Mouse (Mus musculus): Measurements from ENCODE around the gene Edem2.
A peak's percentile ranks its signal among the peaks of the same experiment; 100 is the strongest.

The Edem2 gene

DNA sequence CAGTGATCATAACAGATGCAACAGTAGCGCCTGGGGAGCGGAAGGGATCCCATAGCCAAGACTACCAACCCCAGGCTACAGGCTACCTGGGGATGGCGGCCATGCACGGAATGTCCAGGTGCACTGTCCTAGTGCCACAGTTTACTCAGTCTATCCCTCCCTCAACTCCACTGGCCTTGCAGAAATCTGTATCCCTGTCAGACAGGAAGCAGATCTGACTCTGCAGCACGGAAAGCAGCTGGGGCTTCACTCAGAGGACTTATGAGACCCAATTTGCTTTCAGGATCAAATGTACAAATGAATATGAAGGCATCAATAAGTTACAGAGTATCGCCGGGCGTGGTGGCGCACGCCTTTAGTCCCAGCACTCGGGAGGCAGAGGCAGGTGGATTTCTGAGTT lies 41.5 kb downstream of the Edem2 start:
- no peak for DNase-seq (ENCODE audit: low spot score)

DNA sequence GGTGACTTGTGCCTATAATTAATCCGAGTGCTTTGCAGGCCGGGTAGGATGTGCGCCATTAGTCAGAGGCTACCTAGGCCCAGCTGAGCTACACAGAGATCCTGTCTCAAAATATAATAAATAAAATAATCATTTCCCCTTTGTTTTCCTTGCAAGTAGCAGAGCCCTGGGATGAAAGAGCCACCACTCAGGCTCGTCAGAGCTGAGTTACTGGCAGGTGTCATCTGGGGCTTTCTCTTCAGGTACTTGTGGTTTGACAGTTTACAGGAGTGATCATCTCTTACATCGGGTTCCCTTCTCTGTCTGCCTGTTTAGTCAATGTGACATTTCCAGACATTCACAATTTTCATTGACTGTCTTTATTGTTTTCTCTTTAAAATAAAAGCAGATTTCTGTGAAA lies 42.7 kb downstream of the Edem2 start:
- no peak for DNase-seq (ENCODE audit: low spot score)

DNA sequence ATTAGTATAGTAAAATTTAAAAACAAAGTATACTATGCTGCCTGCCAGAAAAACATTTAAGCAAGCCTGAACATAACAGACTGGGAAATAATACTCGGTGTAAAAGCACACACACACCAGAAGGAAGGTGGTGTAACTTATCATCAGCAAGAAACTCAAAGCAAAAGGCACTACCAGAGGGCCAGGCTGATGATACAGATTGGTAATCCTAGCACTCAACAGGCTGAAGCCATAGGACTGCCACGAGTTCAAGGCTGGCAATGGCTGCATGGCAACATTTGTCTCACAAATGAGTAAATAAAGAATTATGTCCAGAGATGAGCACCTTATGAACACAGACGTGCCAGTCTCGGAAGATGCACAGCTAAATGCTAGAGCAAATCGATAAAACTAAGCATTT lies 45.5 kb downstream of the Edem2 start:
- DNase-seq (ENCODE audit: low spot score), result no peak

DNA sequence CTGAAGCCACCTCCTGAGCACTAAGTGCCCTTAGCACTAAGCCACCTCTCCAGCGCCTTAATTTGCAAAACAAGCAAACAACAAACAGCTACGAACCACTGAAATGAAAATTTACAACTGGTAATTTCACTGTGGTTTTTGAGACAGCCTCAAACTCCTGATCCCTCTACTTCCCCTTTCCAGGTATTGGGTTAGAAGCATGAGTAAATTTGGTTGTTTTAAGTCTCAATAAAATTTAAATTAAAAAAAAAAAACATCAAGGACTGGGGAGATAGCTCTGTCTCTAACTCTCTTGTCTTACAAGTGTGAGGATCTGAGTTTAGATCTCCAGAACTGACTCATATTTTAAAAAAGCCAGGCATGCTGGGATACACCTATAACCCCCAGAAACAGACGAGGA lies 46.1 kb downstream of the Edem2 start:
- no peak for DNase-seq (ENCODE audit: low spot score)

DNA sequence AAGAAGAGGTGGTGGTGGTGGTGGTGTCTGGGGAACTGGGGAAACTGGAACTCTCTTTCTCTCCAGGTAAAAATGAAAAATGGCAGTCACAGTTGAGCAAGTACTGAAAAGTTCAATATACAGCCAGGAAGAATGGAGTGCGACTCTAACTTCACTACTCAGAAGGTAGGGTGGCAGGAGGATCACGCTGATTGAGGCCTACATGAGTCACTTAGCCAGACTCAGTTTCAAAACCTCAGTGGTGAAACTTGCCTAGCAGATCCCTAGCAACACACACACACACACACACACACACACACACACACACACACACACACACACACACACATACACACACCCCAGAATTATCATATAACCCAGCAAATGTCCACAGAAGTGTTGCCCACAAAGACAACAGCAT lies 47.4 kb downstream of the Edem2 start:
- DNase-seq (ENCODE audit: low spot score), result no peak

DNA sequence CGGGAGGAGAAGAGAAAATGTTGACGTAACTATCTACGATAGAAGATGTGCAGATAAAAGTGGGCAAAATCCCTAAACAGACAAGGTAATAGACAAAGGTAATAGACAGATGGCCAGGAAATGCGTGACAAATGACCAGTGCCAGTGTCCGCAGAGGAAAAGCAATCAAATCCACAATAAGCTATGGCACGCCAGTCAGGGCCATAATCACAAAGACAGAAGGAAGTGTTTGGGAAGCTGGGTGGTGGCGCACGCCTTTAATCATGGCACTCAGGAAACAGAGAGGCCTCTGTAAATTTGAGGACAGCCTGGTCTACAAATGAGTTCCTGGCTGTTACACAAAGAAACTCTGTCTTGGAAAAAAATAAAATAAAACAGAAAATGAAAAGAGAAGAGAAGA lies 48.1 kb downstream of the Edem2 start:
- DNase-seq (ENCODE audit: low spot score), result no peak

DNA sequence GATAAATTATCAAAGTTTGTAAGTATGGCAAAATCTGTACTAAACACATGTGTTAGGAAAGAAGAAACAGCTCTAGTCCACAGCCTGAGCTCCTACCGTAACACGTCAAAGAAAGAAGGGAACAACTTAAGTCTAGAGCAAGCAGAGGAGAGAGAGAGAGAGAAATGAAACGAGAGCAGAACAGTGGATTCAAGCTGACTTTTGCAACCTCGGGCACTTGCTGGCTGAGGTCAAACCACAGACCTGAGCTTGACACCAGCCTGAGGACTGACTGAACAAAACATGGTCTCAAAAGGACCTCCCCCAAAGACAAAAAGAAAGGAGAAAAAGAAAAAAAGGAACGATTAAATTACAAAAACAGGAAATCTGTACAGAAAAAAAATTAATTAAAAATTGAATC lies 48.7 kb downstream of the Edem2 start:
- DNase-seq (ENCODE audit: low spot score), result no peak

DNA sequence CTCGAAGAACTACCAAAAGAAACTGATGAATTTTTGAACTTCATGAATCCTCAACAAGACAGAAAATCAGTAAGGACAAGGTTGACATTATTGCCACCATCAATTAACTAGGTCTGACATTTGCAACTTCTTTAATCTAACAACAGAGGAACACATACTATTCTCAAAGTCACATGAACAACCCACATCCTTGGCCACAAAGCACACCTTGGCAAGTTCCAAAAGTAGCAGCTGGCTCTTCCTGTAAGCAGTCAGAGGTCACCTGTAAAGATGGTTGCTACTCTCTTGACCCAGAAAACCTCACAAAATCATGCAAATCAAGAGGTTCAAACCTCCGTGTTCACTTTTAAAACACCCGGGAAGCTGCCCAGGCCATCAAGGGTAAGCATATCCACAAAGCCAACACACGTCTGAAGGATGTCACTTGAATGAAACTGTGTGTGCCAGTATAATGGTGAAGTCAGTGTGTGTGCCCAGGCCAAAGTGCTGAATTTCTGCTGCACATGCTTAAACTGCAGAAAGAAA lies 49.6 kb downstream of the Edem2 start:
- DNase-seq (ENCODE audit: low spot score), result no peak

DNA sequence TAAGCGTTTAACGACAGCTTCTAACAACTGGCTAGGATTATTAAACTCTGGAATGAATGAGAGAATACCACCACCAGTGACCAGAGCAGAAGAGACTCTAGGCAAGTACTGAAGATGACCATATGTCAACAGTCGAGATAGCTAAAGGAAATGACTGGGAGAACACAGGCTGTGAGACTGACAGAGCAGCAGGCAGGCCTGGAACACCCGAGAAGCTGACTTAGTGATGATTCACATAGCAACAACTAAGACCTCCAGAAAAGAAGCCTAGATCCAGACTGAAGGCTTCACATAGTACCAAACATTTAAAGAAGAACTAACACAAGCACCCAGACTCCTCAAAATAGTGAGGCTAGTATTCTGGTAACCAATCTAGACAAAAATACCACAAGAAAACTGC lies 54.2 kb downstream of the Edem2 start:
- DNase-seq (ENCODE audit: low spot score), result no peak

DNA sequence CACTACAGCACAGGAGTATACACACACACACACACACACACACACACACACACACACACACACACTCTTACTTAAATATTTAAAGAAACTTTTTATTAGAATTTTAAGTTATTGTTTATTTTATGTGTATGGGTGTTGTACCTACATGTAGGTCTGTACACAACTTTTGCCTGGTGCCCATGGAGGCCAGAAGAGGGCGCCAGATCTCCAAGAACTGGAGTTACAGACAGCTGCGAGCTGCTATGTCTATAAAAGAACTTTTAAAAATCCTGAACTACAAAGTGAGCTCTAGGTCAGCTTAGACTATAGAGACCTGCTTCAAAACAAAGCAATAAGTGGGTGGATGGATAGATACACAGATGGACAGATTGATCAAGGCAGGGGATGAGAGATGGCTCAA lies 55.7 kb downstream of the Edem2 start:
- DNase-seq (ENCODE audit: low spot score), result no peak

DNA sequence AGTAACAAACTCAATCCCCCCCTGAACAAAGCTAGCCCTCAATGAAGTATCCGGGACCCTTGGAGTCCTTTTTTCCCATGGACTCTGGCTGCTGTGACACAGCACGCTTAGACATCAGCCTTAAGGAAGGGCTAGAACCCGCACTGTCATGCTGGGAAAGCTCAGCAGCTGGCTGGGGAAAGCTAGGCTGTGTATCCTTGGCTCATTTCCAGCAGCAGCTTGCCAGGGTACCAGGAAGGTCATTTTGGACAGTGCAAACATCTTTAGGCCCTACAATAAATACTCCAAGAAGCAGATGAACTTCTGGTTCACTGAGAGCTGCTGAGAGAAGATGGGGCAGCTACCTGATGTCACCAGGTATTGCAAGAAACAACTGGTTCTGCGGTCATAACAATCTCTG lies 58.0 kb downstream of the Edem2 start:
- no peak for DNase-seq (ENCODE audit: low spot score)

DNA sequence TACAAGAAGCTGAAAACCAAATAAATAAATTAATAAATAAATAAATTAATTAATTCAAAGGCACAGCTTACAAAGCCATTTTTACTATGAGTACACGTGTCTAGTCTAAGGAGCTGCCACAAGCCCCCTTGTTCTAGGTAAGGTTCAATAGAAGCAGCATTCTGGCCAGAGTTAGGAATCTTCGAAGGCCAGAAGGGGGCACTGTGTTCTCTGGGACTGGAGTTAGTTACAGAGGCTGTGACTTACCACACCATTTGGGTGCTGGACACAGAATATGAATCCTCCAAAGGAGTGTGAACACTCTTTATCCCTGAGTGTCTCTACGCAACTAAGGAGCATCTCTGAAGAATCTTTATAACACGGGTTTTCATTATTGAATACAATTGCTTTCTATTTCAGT lies 60.8 kb downstream of the Edem2 start:
- DNase-seq (ENCODE audit: low spot score), result no peak

DNA sequence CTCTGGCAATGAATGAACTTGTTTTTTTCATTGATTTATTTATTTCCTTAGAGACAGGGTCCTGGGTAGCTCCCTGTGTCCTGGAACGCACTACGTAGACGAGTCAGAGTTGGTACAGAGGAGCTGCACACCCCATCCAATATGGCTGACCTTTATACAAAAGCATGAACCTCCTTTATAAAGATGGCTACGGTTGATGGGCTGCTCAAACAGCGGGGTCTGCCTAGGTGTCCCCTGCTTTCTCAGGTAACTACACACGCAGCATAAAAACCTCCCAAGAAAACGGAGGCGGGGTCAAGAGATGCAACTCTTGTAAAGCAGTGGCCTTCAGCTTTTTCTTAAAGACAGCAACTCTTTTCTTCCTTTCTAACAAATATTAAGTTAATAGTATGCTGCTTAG lies 61.4 kb downstream of the Edem2 start:
- DNase-seq (ENCODE audit: low spot score), result no peak

DNA sequence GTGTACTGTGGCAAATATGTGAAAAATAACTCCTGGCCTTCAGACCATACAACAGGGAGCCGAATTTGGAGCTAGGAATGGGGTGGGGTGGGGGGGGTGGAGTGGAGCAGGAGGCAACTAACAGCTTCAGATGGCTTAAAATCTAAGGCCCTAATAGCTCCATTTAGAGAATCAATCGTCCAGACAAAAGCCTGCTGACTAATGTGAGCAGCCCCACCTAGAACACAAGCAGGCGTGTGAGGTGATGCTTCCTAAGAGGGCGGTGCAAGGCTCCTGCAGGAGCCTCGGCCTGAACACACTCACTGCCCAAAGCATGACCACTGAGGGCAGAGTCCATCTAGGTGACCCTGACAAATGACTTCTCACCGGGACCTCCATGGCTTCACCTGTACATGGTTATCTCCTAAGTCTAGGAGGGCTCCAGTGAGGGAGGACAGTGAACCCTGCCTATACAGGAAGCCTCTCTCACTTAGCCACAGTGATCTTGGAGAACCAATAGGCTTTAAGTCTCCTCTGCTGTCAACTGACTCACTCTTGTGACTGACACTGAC lies 65.3 kb downstream of the Edem2 start:
- DNase-seq (ENCODE audit: low spot score), result peak; percentile 52

DNA sequence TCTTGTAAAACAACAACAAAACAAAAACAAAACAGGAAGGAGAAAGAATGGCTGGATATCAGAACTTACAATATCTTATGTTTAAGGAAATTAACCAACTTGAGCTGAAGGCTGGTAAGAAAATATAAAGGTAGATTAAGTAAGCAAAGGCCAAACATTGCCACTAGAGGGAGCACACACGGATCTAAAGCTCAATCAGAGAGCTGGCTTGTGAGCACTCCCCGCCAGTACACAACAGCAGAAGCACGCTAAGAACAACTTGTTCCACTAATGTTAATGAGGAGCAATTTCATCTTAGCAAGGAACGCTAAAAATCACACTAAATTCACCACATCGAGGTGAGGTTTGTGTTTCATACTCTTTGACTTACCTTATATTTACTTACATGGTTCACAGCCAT lies 66.2 kb downstream of the Edem2 start:
- peak; percentile 38 for DNase-seq (ENCODE audit: low spot score)

DNA sequence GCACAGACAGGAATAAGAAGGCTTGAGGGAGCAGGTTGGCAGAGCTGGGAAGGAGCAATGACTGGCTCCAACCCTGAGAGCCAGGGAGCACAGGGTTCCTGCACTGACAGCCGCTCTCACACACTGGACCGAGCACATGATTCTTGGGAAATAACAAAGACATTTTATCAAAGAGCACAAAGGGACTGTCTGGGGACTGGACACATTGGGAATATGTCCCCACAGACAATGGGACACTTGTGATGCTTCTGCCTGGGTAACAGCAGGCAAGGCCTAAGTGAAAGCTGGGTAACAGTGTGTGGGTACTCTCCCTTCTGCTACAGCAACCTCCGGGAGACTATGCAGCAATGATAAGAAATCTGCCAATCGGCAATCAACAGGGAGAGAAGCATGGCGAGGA lies 66.9 kb downstream of the Edem2 start:
- DNase-seq (ENCODE audit: low spot score), result no peak

DNA sequence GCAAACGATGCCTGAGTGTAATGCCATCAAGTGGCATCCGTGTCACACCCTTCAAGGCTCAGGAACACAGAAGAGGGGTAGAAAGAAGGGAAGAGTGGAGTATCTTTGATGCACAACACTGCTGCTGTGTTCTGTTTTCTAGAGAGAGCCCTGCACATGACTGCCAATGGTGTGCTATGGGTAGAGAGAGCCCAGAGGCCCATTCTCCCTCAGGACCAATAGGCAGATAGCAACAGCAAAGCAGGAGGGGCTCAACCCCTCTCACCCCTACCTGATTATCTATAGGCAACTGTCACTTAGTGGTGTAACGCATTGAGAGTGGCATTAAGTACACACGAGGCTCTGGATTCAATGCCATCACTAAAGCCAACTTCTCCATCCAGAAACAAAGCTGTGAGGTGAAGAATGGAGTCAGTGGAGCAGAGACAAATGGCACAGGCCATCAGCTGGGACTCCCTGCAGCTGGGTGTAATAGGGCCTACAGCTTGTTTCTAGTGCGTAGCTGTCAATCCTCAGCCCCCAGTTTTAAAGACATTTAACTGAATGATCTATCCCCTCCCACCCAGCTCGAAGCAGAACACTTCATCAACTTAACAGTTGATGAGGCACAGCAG lies 73.4 kb downstream of the Edem2 start:
- DNase-seq (ENCODE audit: low spot score), result no peak

DNA sequence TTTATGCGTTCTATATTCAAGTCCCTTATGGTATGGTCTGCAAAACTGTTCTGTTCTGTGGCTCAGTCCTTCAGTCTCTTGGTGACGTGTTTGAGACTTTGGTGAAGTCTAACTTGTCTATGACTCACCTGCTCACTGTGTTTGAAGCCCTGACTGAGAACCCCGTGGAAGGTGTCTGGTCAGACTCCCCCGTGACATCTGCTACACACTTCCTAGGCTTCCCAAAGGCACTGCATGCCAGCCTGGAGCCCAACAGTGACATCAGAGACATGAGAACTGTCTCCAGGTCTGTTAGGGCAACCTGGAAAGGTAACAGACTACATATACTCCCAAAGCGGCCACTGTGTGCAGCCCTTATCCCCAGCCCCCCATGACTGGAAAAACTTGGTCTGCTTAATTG lies 76.7 kb downstream of the Edem2 start:
- DNase-seq (ENCODE audit: low spot score), result no peak
